Mouse (Mus musculus) embryonic fibroblast, embryonic 13.5 days (primary cell): ENCODE measurements around the gene Gpc3.

ENCODE experiments used
- CTCF ChIP-seq: IDR thresholded peaks from 2 replicates; pipeline ENCODE4 v1.5.1; 2011; ENCODE audit warnings: mild to moderate bottlenecking, control low read depth, low read length, moderate library complexity, borderline replicate concordance; ENCODE audit not compliant: insufficient read depth
- POLR2A ChIP-seq: IDR thresholded peaks from 2 replicates; pipeline ENCODE4 v1.6.1; 2011; ENCODE audit warnings: low read depth, mild to moderate bottlenecking, control low read depth, low read length, moderate library complexity

- no peak for TF ChIP-seq POLR2A
- TF ChIP-seq CTCF, result no peak
Observed at GRCm38 (mm10) chrX:52648910-52649785, 35.4 kb upstream of the Gpc3 start.
